Mouse (Mus musculus) cortical plate, adult 2 months (tissue): Measurements from ENCODE around the gene Tppp3.

Source experiments
- CTCF ChIP-seq: fragments of 200-500 bp; IDR thresholded peaks from 2 replicates; pipeline ENCODE4 v1.5.1; 2011; ENCODE audit warnings: mild to moderate bottlenecking, control low read depth, low read length; ENCODE audit not compliant: insufficient read depth; ENCODE audit errors: extremely low read depth
- POLR2A ChIP-seq: fragments of 200-500 bp; IDR thresholded peaks from 2 replicates; pipeline ENCODE4 v1.6.1; 2011; ENCODE audit warnings: mild to moderate bottlenecking, low read length, control low read depth; ENCODE audit not compliant: insufficient read depth; ENCODE audit errors: extremely low read depth

DNA sequence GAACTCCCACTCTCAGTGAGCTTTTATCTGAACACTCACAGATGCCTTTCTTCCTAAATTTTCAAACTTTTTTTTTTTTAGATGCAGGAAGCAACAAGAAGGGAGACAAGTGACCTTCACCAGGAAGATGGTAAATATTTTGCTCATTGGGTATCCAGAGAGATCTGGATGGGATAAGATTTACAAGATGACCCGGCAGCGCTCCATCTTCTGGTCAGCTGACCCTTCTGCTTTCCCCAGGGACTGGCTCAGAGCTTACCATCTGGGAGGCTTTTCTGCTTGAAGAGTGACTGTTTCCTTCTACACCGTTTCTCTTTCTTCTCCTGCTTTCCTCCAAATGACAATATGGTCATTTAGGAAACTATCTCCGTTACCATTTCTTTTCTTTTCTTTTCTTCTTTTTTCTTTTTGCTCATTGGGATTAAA, 25.2 kb downstream of the Tppp3 start:
- no peak for TF ChIP-seq POLR2A
- no peak for TF ChIP-seq CTCF
